Mouse (Mus musculus): ENCODE measurements around the gene Twnk. TPM values are rescaled to one million over a fixed set of nuclear protein-coding genes. Genes with fewer than 3 reads are reported as not detected.

The Twnk gene
- total RNA-seq (2012; rRNA removed) (18.9 and 21.9 TPM in 2 replicates), total RNA-seq (2014; rRNA removed) (12.4 and 14.0 TPM in 2 replicates), polyA plus RNA-seq (2012; ENCODE audit: insufficient read length, low read depth) (30.1 and 32.4 TPM in 2 replicates)

DNA sequence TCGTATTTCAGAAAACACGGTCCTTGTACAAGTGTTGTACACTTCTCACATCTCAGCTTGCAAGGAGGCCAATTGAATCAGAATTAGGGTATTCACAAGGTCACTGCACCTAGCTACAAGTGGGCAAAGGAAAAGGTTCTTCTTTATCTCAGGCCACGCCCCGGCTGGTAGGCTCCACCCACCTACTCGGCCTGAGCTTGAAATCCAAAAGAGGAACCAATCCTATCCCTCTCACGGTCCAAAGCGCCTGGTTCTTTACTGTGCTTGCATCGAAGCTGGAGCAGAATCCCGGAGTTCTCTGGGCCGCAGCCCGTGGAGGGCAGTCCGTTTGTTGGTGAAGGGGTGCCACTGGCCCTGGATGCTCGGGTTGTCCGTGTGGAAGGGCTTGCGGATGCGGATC lies at the start of gene Twnk:
Gene Twnk (plus strand): TSS at position 220 of the 400 bp plus-strand sequence.
- Histone ChIP-seq H3K4me1 (ENCODE audit: control insufficient read depth in 1 of 2, insufficient read depth in 2 of 2) (peaks cover 15 to 42% of the 10 kb centered on the region in 2 experiments), H3K4me3 (replicated peaks in 1 of 3; ENCODE audit: low read depth in 2 of 3, low read length in 2 of 3, poor library complexity in 1 of 3) (peak within 1 kb of the TSS; percentile 94 to 96 (median 95)), H3K36me3 (replicated peaks in 1 of 2; ENCODE audit: control insufficient read depth in 1 of 2, insufficient read depth in 1 of 2, low read length in 1 of 2) (peaks cover 44 to 77% of the 10 kb centered on the region in 2 experiments), H3K4me2 (ENCODE audit: insufficient read depth, low read depth, poor library complexity, severe bottlenecking) (peak within 1 kb of the TSS; percentile 33), H3K79me2 (replicated peaks; ENCODE audit: control insufficient read depth, extremely low read depth, insufficient read depth, poor library complexity, severe bottlenecking) (peaks cover 19% of the 10 kb centered on the region), H3K9ac (ENCODE audit: insufficient read depth, low read depth) (peak within 1 kb of the TSS; percentile 71), H3K9me3 (replicated peaks; ENCODE audit: low read length) (no peaks in the 10 kb centered on the region), H3K27me3 (replicated peaks) (no peaks in the 10 kb centered on the region), H3K27ac (ENCODE audit: insufficient read depth, low read depth) (peak within 1 kb of the TSS; percentile 74)
- dilution Hi-C loops (cut with MboI; ENCODE audit: extremely low pct_ligation_motif_present, extremely low pct_unique_long_range_greater_than_20kb, low sequenced_read_pairs): no loop called here
- in situ Hi-C loops (cut with MboI; ENCODE audit: low pct_ligation_motif_present, low pct_unique_long_range_greater_than_20kb, low sequenced_read_pairs): no loop called here
- TF ChIP-seq NELFE (IDR thresholded peaks at IDR 0.05; ENCODE audit: low read depth, low read length) (peak; percentile 67), PAX5 (IDR thresholded peaks at IDR 0.05; ENCODE audit: low read length) (no peak), ZC3H11A (IDR thresholded peaks at IDR 0.05; ENCODE audit: low read depth, low read length) (no peak), TBP (conservative IDR thresholded peaks at IDR 0.05; ENCODE audit: low read depth, low read length) (peak; percentile 72), IRF4 (IDR thresholded peaks at IDR 0.05; ENCODE audit: low read depth, low read length) (peak; percentile 58), MAFK (IDR thresholded peaks at IDR 0.05; ENCODE audit: insufficient replicate concordance, low read length) (no peak), POLR2A (IDR thresholded peaks at IDR 0.05; ENCODE audit: low read depth, low read length) (peak; percentile 52)
- peak; percentile 91 for DNase-seq (ENCODE audit: extremely low read depth)

- Histone ChIP-seq H3K4me2 (ENCODE audit: insufficient read depth, low read depth, poor library complexity, severe bottlenecking) (no peak overlapping the region), H3K9me3 (replicated peaks; ENCODE audit: low read length) (no peaks in the 10 kb centered on the region), H3K27me3 (replicated peaks) (no peaks in the 10 kb centered on the region), H3K36me3 (replicated peaks in 1 of 2; ENCODE audit: control insufficient read depth in 1 of 2, insufficient read depth in 1 of 2, low read length in 1 of 2) (peaks cover 54 to 84% of the 10 kb centered on the region in 2 experiments), H3K79me2 (replicated peaks; ENCODE audit: control insufficient read depth, extremely low read depth, insufficient read depth, poor library complexity, severe bottlenecking) (no peaks in the 10 kb centered on the region), H3K4me3 (replicated peaks in 1 of 3; ENCODE audit: low read depth in 2 of 3, low read length in 2 of 3, poor library complexity in 1 of 3) (no peak overlapping the region), H3K4me1 (ENCODE audit: control insufficient read depth in 1 of 2, insufficient read depth in 2 of 2) (no peaks in the 10 kb centered on the region), H3K9ac (ENCODE audit: insufficient read depth, low read depth) (no peak overlapping the region), H3K27ac (ENCODE audit: insufficient read depth, low read depth) (no peak overlapping the region)
- TF ChIP-seq MAX (IDR thresholded peaks at IDR 0.05; ENCODE audit: low read length) (no peak), ZMIZ1 (IDR thresholded peaks at IDR 0.05; ENCODE audit: low read depth, low read length) (no peak), JUND (conservative IDR thresholded peaks at IDR 0.05; ENCODE audit: low read depth, low read length) (no peak), PAX5 (IDR thresholded peaks at IDR 0.05; ENCODE audit: low read length) (no peak), MAFK (IDR thresholded peaks at IDR 0.05; ENCODE audit: insufficient replicate concordance, low read length) (no peak), SMC3 (IDR thresholded peaks at IDR 0.05; ENCODE audit: low read depth, low read length) (no peak), MYC (IDR thresholded peaks at IDR 0.05; ENCODE audit: low read depth, low read length) (no peak), RCOR1 (conservative IDR thresholded peaks at IDR 0.05; ENCODE audit: low read depth, low read length) (no peak), MEF2A (IDR thresholded peaks at IDR 0.05; ENCODE audit: borderline replicate concordance, low read depth, low read length) (no peak), TCF12 (IDR thresholded peaks at IDR 0.05; ENCODE audit: low read depth, low read length) (no peak), TBP (conservative IDR thresholded peaks at IDR 0.05; ENCODE audit: low read depth, low read length) (no peak)
- in situ Hi-C loops (cut with MboI; ENCODE audit: low pct_ligation_motif_present, low pct_unique_long_range_greater_than_20kb, low sequenced_read_pairs) (no loop called here), dilution Hi-C loops (cut with MboI; ENCODE audit: extremely low pct_ligation_motif_present, extremely low pct_unique_long_range_greater_than_20kb, low sequenced_read_pairs) (no loop called here)
- DNase-seq (ENCODE audit: extremely low read depth): no peak
Observed at GRCm38 (mm10) chr19:44959633-44960032, 45.8 kb upstream of the Twnk start.
